Mouse (Mus musculus): ENCODE measurements around the gene Usp24.

DNA sequence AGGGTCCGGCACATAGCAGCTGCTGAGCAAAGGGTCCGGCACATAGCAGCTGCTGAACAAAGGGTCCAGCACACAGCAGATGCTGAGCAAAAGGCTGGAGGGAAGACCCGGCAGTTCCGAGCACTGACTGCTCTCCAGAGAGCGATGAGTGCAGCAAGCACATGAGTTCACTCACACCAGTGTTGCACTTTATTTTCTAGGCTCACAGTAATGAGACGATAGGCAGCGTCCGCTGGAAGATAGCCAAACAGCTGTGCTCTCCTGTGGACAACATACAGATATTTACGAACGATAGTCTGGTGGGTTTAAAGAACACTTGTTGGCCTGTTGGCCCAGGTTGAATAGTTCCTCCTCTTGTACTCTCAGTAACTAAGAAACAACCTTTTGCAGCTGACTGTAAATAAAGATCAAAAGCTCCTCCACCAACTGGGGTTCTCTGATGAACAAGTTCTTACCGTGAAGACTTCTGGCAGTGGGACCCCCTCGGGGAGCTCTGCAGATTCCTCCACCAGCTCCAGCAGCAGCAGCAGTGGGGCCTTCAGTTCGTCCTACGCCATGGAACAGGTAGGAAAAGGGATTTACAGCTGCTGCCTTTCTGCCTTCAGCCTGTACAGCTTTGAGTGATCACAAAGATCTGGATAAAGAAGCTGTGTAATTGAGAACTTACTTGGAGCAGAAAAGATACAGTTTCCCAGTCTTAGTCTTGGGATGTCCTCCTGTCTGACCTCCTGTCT lies 63.0 kb downstream of the Usp24 start:
- TF ChIP-seq CTCF (conservative IDR thresholded peaks at IDR 0.05; ENCODE audit: insufficient read depth, insufficient read length, low read depth, low read length) (no peak), POLR2A (IDR thresholded peaks at IDR 0.05; ENCODE audit: low read depth, low read length) (no peak)
